Mouse (Mus musculus): ENCODE measurements around the gene Tbx21. TPM values are rescaled to one million over a fixed set of nuclear protein-coding genes. Genes with fewer than 3 reads are reported as not detected.

Tbx21 gene
- 0.12 and 0.14 TPM in 2 replicates for polyA plus RNA-seq (2014; fragmentation: Nextera tagmentation; extraction: Ambion mirVana)

GRCm38 (mm10) chr11:97114671-97115601 is at the start of gene Tbx21:
Gene Tbx21 (minus strand): TSS chr11:97115331.
- H3K27me3 ChIP-seq (ENCODE audit: control insufficient read depth, insufficient read depth, low read length): peaks cover 38% of the 10 kb centered on the region
- no peak for ATAC-seq (ENCODE audit: low FRiP score)

GRCm38 (mm10) chr11:97160341-97160740 is 45.2 kb upstream of the Tbx21 start:
- Histone ChIP-seq H3K4me1 (ENCODE audit: control insufficient read depth, insufficient read depth, low read length) (no peaks in the 10 kb centered on the region), H3K9me3 (ENCODE audit: control insufficient read depth, low read length) (no peaks in the 10 kb centered on the region), H3K9ac (ENCODE audit: low read length) (no peak overlapping the region), H3K4me2 (no peak overlapping the region), H3K27me3 (ENCODE audit: control insufficient read depth, insufficient read depth, low read length) (no peaks in the 10 kb centered on the region), H3K4me3 (ENCODE audit: low read depth, low read length) (no peak overlapping the region), H3K27ac (ENCODE audit: low read depth, low read length) (no peak overlapping the region), H3K36me3 (ENCODE audit: control insufficient read depth, insufficient read depth, low read length) (peaks cover 45% of the 10 kb centered on the region)
- 57% methylated on average over 6 of the region's 6 CpGs for WGBS
- ATAC-seq (ENCODE audit: low FRiP score): no peak
- DNase-seq (ENCODE audit: low spot score, missing footprints): no peak

More at GRCm38 (mm10) chr11:97114671-97115601, at the start of gene Tbx21:
- WGBS: under 1% methylated on average over 85 of the region's 87 CpGs
- Histone ChIP-seq H3K9ac (ENCODE audit: low read length) (peak within 1 kb of the TSS; percentile 38; the same call in 1 of the 2 replicates), H3K4me1 (ENCODE audit: control insufficient read depth, insufficient read depth, low read length) (peaks cover 14% of the 10 kb centered on the region), H3K27ac (ENCODE audit: low read depth, low read length) (no peak within 1 kb of the TSS), H3K4me3 (ENCODE audit: low read depth, low read length) (peak within 1 kb of the TSS; percentile 35), H3K36me3 (ENCODE audit: control insufficient read depth, insufficient read depth, low read length) (no peaks in the 10 kb centered on the region), H3K4me2 (peak within 1 kb of the TSS; percentile 61), H3K9me3 (ENCODE audit: control insufficient read depth, low read length) (no peaks in the 10 kb centered on the region)
- DNase-seq (ENCODE audit: low spot score, missing footprints): peak; percentile 94

- DNase-seq (ENCODE audit: low spot score, missing footprints) (no peak), ATAC-seq (ENCODE audit: low FRiP score) (no peak)
- H3K27me3 ChIP-seq (ENCODE audit: control insufficient read depth, insufficient read depth, low read length): no peaks in the 10 kb centered on the region; the same call in 1 of the 2 replicates
- peaks cover 10% of the 10 kb centered on the region for H3K4me1 ChIP-seq (ENCODE audit: control insufficient read depth, insufficient read depth, low read length)
- no peak overlapping the region; the same call in 1 of the 2 replicates for H3K27ac ChIP-seq (ENCODE audit: low read depth, low read length)
- H3K9me3 ChIP-seq (ENCODE audit: control insufficient read depth, low read length): no peaks in the 10 kb centered on the region
- H3K36me3 ChIP-seq (ENCODE audit: control insufficient read depth, insufficient read depth, low read length): peaks cover 19% of the 10 kb centered on the region
- H3K9ac ChIP-seq (ENCODE audit: low read length): no peak overlapping the region
- no peak overlapping the region for H3K4me2 ChIP-seq
- no peak overlapping the region for H3K4me3 ChIP-seq (ENCODE audit: low read depth, low read length)
- WGBS: 79% methylated on average over 7 of the region's 7 CpGs
Measured at GRCm38 (mm10) chr11:97156999-97157398, 41.9 kb upstream of the Tbx21 start.

- no peak overlapping the region for H3K4me3 ChIP-seq (ENCODE audit: low read depth, low read length)
- ATAC-seq (ENCODE audit: low FRiP score) (no peak), DNase-seq (ENCODE audit: low spot score, missing footprints) (no peak)
- H3K4me1 ChIP-seq (ENCODE audit: control insufficient read depth, insufficient read depth, low read length): peaks cover 17% of the 10 kb centered on the region
- H3K9ac ChIP-seq (ENCODE audit: low read length): peak overlapping the region; percentile 55
- H3K9me3 ChIP-seq (ENCODE audit: control insufficient read depth, low read length): no peaks in the 10 kb centered on the region
- peaks cover 5% of the 10 kb centered on the region; the same call in 1 of the 2 replicates for H3K36me3 ChIP-seq (ENCODE audit: control insufficient read depth, insufficient read depth, low read length)
- H3K27ac ChIP-seq (ENCODE audit: low read depth, low read length): no peak overlapping the region
- peak overlapping the region; percentile 87; the same call in 1 of the 2 replicates for H3K4me2 ChIP-seq
- 20% methylated on average over 10 of the region's 10 CpGs for WGBS
- H3K27me3 ChIP-seq (ENCODE audit: control insufficient read depth, insufficient read depth, low read length): peaks cover 15% of the 10 kb centered on the region
Measured at GRCm38 (mm10) chr11:97152662-97153287, 37.6 kb upstream of the Tbx21 start.

- Histone ChIP-seq H3K4me3 (ENCODE audit: low read depth, low read length) (peak overlapping the region; percentile 83), H3K9ac (ENCODE audit: low read length) (peak overlapping the region; percentile 55), H3K4me1 (ENCODE audit: control insufficient read depth, insufficient read depth, low read length) (peaks cover 17% of the 10 kb centered on the region), H3K36me3 (ENCODE audit: control insufficient read depth, insufficient read depth, low read length) (no peaks in the 10 kb centered on the region; the same call in 1 of the 2 replicates), H3K27ac (ENCODE audit: low read depth, low read length) (no peak overlapping the region; the same call in 1 of the 2 replicates), H3K4me2 (peak overlapping the region; percentile 87), H3K27me3 (ENCODE audit: control insufficient read depth, insufficient read depth, low read length) (peaks cover 15% of the 10 kb centered on the region), H3K9me3 (ENCODE audit: control insufficient read depth, low read length) (no peaks in the 10 kb centered on the region)
- no peak for DNase-seq (ENCODE audit: low spot score, missing footprints)
- ATAC-seq (ENCODE audit: low FRiP score): no peak
- WGBS: under 1% methylated on average over 11 of the region's 11 CpGs
Measured at GRCm38 (mm10) chr11:97152023-97152426, 36.9 kb upstream of the Tbx21 start.

- H3K4me1 ChIP-seq (ENCODE audit: control insufficient read depth, insufficient read depth, low read length): peaks cover 17% of the 10 kb centered on the region
- H3K9ac ChIP-seq (ENCODE audit: low read length): peak within 1 kb of the TSS; percentile 80
- peak; percentile 64 for ATAC-seq (ENCODE audit: low FRiP score)
- peak within 1 kb of the TSS; percentile 83 for H3K4me3 ChIP-seq (ENCODE audit: low read depth, low read length)
- peak; percentile 90 for DNase-seq (ENCODE audit: low spot score, missing footprints)
- no peaks in the 10 kb centered on the region; the same call in 1 of the 2 replicates for H3K36me3 ChIP-seq (ENCODE audit: control insufficient read depth, insufficient read depth, low read length)
- peaks cover 15% of the 10 kb centered on the region for H3K27me3 ChIP-seq (ENCODE audit: control insufficient read depth, insufficient read depth, low read length)
- H3K9me3 ChIP-seq (ENCODE audit: control insufficient read depth, low read length): no peaks in the 10 kb centered on the region
- peak within 1 kb of the TSS; percentile 84 for H3K27ac ChIP-seq (ENCODE audit: low read depth, low read length)
- peak within 1 kb of the TSS; percentile 87 for H3K4me2 ChIP-seq
- 0% methylated on average over 27 of the region's 64 CpGs for WGBS
Measured at GRCm38 (mm10) chr11:97151343-97151801, 36.2 kb upstream of the Tbx21 start, which contains the start of gene Tbkbp1. Gene Tbkbp1 (minus strand): TSS chr11:97151495.

- under 1% methylated on average over 78 of the region's 102 CpGs for WGBS
- H3K4me1 ChIP-seq (ENCODE audit: control insufficient read depth, insufficient read depth, low read length): peaks cover 17% of the 10 kb centered on the region
- DNase-seq (ENCODE audit: low spot score, missing footprints) (peak; percentile 98), ATAC-seq (ENCODE audit: low FRiP score) (peak; percentile 80)
- H3K36me3 ChIP-seq (ENCODE audit: control insufficient read depth, insufficient read depth, low read length): no peaks in the 10 kb centered on the region; the same call in 1 of the 2 replicates
- no peaks in the 10 kb centered on the region for H3K9me3 ChIP-seq (ENCODE audit: control insufficient read depth, low read length)
- peak overlapping the region; percentile 83 for H3K4me3 ChIP-seq (ENCODE audit: low read depth, low read length)
- peak overlapping the region; percentile 84 for H3K27ac ChIP-seq (ENCODE audit: low read depth, low read length)
- H3K9ac ChIP-seq (ENCODE audit: low read length): peak overlapping the region; percentile 80
- H3K27me3 ChIP-seq (ENCODE audit: control insufficient read depth, insufficient read depth, low read length): peaks cover 15% of the 10 kb centered on the region
- peak overlapping the region; percentile 87 for H3K4me2 ChIP-seq
Measured at GRCm38 (mm10) chr11:97150411-97151330, 35.5 kb upstream of the Tbx21 start.

- DNase-seq (ENCODE audit: low spot score, missing footprints) (peak; percentile 93), ATAC-seq (ENCODE audit: low FRiP score) (no peak)
- H3K4me1 ChIP-seq (ENCODE audit: control insufficient read depth, insufficient read depth, low read length): peaks cover 17% of the 10 kb centered on the region
- peak overlapping the region; percentile 84 for H3K27ac ChIP-seq (ENCODE audit: low read depth, low read length)
- WGBS: 3% methylated on average over 14 of the region's 14 CpGs
- peak overlapping the region; percentile 87 for H3K4me2 ChIP-seq
- peak overlapping the region; percentile 83 for H3K4me3 ChIP-seq (ENCODE audit: low read depth, low read length)
- peak overlapping the region; percentile 80 for H3K9ac ChIP-seq (ENCODE audit: low read length)
- H3K27me3 ChIP-seq (ENCODE audit: control insufficient read depth, insufficient read depth, low read length): peaks cover 15% of the 10 kb centered on the region
- no peaks in the 10 kb centered on the region for H3K9me3 ChIP-seq (ENCODE audit: control insufficient read depth, low read length)
- no peaks in the 10 kb centered on the region; the same call in 1 of the 2 replicates for H3K36me3 ChIP-seq (ENCODE audit: control insufficient read depth, insufficient read depth, low read length)
Measured at GRCm38 (mm10) chr11:97149995-97150410, 34.9 kb upstream of the Tbx21 start.
